In the genomic region with DNA sequence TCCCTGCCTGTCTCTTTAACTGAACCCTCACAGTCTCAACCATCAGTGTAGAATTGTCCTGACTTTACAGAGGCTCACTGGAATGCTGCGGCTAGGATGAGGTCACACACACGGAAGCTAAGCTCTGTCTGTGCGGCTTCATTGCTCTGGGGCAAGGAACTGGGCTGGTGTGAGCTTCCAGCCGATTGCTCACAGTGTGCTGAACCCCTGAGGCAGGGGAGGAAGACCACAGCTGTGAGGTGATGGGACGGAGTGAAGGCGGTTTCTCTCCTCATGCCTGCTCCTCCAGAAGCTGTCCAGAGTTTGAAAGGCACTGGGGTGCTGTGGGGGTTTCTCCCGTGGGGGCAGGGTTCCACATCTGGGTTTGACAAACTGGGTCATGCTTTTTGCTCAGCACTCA, we compare ENCODE assay signal across 13 mouse cellular contexts. TPM values are rescaled to one million over a fixed set of nuclear protein-coding genes. Genes with fewer than 3 reads are reported as not detected.
A peak's percentile ranks its signal among the peaks of the same experiment; 100 is the strongest.
DNase-seq lines count a peak whose midpoint lies in the region; ATAC-seq and TF ChIP-seq lines count a peak whose summit lies in the region.
"Had no signal": no experiment of that assay in that cellular context is flagged by ENCODE, and none has a peak within 500 bp of the region (broad histone marks: within the 10 kb centered on the region; RNA-seq: fewer than 3 reads in every experiment).

No protein-coding gene starts in this region.

- no peak for ATAC-seq in liver, embryonic 12.5 days
- no peak for ATAC-seq in liver, embryonic 11.5 days (replicated peaks; ENCODE audit: low FRiP score)
- no peak for ATAC-seq in hindbrain, postnatal 0 days

- peak; percentile 45 for DNase-seq in embryo, embryonic 10 days (ENCODE audit: low spot score)
- no peak for DNase-seq in embryo, embryonic 11 days
- DNase-seq in liver, embryonic 11.5 days (ENCODE audit: low spot score) = no peak
- peak; percentile 26 for DNase-seq in adipocyte (ENCODE audit: low spot score)
- peak; percentile 53 to 54 for DNase-seq in heart, postnatal 10 days
- DNase-seq in natural killer cell, adult 2 months (ENCODE audit: low spot score in 2 of 2) = no peak
- DNase-seq in hindbrain, postnatal 0 days (ENCODE audit: low spot score) = no peak
- DNase-seq: cerebellum, postnatal 14 days; kidney, adult 18-20 months; right cerebral cortex, postnatal 4 days had no signal

- H3K9me3 ChIP-seq in liver, embryonic 12.5 days (replicated peaks) = no peaks in the 10 kb centered on the region
- H3K9me3 ChIP-seq in liver, embryonic 11.5 days (ENCODE audit: control insufficient read depth, low read length) = no peaks in the 10 kb centered on the region
- no peaks in the 10 kb centered on the region for H3K9me3 ChIP-seq in hindbrain, postnatal 0 days (ENCODE audit: low read length)
- H3K9me3 ChIP-seq: hindbrain, embryonic 12.5 days; limb, embryonic 12.5 days had no signal

- no peak overlapping the region for H3K4me3 ChIP-seq in liver, embryonic 12.5 days
- no peak overlapping the region for H3K4me3 ChIP-seq in liver, embryonic 11.5 days (ENCODE audit: low read depth, low read length)
- no peak overlapping the region for H3K4me3 ChIP-seq in hindbrain, postnatal 0 days (ENCODE audit: low read length)
- H3K4me3 ChIP-seq: hindbrain, embryonic 12.5 days; limb, embryonic 12.5 days had no signal

- H3K27me3 ChIP-seq in liver, embryonic 12.5 days (replicated peaks) = no peaks in the 10 kb centered on the region
- no peaks in the 10 kb centered on the region for H3K27me3 ChIP-seq in liver, embryonic 11.5 days (replicated peaks; ENCODE audit: control insufficient read depth, insufficient read depth, low read length)
- no peaks in the 10 kb centered on the region for H3K27me3 ChIP-seq in hindbrain, postnatal 0 days (ENCODE audit: insufficient read depth, low read length)
- H3K27me3 ChIP-seq: hindbrain, embryonic 12.5 days; limb, embryonic 12.5 days had no signal

- intact Hi-C loops in heart, postnatal 10 days (cut with DNase I) = no loop called here

- H3K4me1 ChIP-seq in liver, embryonic 12.5 days = peaks cover 84% of the 10 kb centered on the region
- peaks cover 50% of the 10 kb centered on the region for H3K4me1 ChIP-seq in liver, embryonic 11.5 days (replicated peaks; ENCODE audit: control insufficient read depth, insufficient read depth, low read length)
- no peaks in the 10 kb centered on the region for H3K4me1 ChIP-seq in hindbrain, postnatal 0 days (ENCODE audit: insufficient read depth, low read length)

- 0 out of 2 replicates have a peak overlapping the region, but pooled peaks have one; percentile 13 for H3K27ac ChIP-seq in liver, embryonic 12.5 days
- H3K27ac ChIP-seq in liver, embryonic 11.5 days (ENCODE audit: low read depth, low read length) = no peak overlapping the region
- no peak overlapping the region for H3K27ac ChIP-seq in hindbrain, postnatal 0 days
- H3K27ac ChIP-seq: hindbrain, embryonic 12.5 days had no signal

- no peak for TF ChIP-seq CTCF in hindbrain, postnatal 0 days (IDR thresholded peaks at IDR 0.05; ENCODE audit: low read depth)

- H3K9ac ChIP-seq in liver, embryonic 12.5 days = no peak overlapping the region
- no peak overlapping the region for H3K9ac ChIP-seq in liver, embryonic 11.5 days (ENCODE audit: low read depth, low read length)
- H3K9ac ChIP-seq in hindbrain, postnatal 0 days (replicated peaks; ENCODE audit: low read length) = no peak overlapping the region
- H3K9ac ChIP-seq: hindbrain, embryonic 12.5 days; limb, embryonic 12.5 days had no signal

- WGBS in liver, embryonic 12.5 days (ENCODE audit: insufficient replicate concordance) = 67% methylated on average over 7 of the region's 7 CpGs
- WGBS in liver, embryonic 11.5 days = 63% methylated on average over 7 of the region's 7 CpGs
- 72% methylated on average over 7 of the region's 7 CpGs for WGBS in hindbrain, postnatal 0 days

- H3K36me3 ChIP-seq in liver, embryonic 12.5 days = no peaks in the 10 kb centered on the region
- H3K36me3 ChIP-seq in liver, embryonic 11.5 days (ENCODE audit: control insufficient read depth, insufficient read depth, low read length) = no peaks in the 10 kb centered on the region
- H3K36me3 ChIP-seq in hindbrain, postnatal 0 days (ENCODE audit: insufficient read depth, low read length) = no peaks in the 10 kb centered on the region
- H3K36me3 ChIP-seq: hindbrain, embryonic 12.5 days; limb, embryonic 12.5 days had no signal

- H3K4me2 ChIP-seq in liver, embryonic 12.5 days = no peak overlapping the region
- H3K4me2 ChIP-seq in liver, embryonic 11.5 days = no peak overlapping the region
- no peak overlapping the region for H3K4me2 ChIP-seq in hindbrain, postnatal 0 days (ENCODE audit: low read depth, low read length)
- H3K4me2 ChIP-seq: hindbrain, embryonic 12.5 days; limb, embryonic 12.5 days had no signal

RNA-seq across cellular contexts. Expression of a gene that starts 12.5 kb away (rescaled TPM):
- 38.0 and 41.6 TPM in 2 replicates for polyA plus RNA-seq in liver, embryonic 12.5 days (2016; fragmentation: Nextera tagmentation; extraction: Ambion mirVana)
- 46.6 and 49.7 TPM in 2 replicates for polyA plus RNA-seq in liver, embryonic 11.5 days (2014; fragmentation: Nextera tagmentation; extraction: Ambion mirVana)
- total RNA-seq in heart, postnatal 10 days (2021) = 10 to 100 TPM in 1 of 2 experiments, 1 to 10 TPM in 1; 8.5 to 10.5 TPM
- total RNA-seq in hindbrain, postnatal 0 days (2014; rRNA removed) = 21.2 and 23.2 TPM in 2 replicates
- 7.6 and 8.6 TPM in 2 replicates for polyA plus RNA-seq in hindbrain, postnatal 0 days (2015; fragmentation: Nextera tagmentation; extraction: Ambion mirVana)

Comparison
In these comparisons a context has a peak if more than half of its experiments do, and no peak if none do; other contexts are left out.
1. DNase-seq: peak in embryo, embryonic 10 days (single experiment), adipocyte (single experiment) and heart, postnatal 10 days (2 of 2); none in embryo, embryonic 11 days (single experiment), liver, embryonic 11.5 days (single experiment), natural killer cell, adult 2 months (0 of 2) and hindbrain, postnatal 0 days (single experiment).